Mouse (Mus musculus) adrenal gland, postnatal 25 days (tissue): ENCODE results near the gene Map4k5. TPM values are rescaled to one million over a fixed set of nuclear protein-coding genes. Genes with fewer than 3 reads are reported as not detected.

Experiments
- DNase-seq: peaks from one replicate; pipeline ENCODE4 v3.0.0; 2021; ENCODE audit warnings: mixed read lengths
- total RNA-seq: library from RNA; stranded (reverse); gene quantifications from 2 replicates; pipeline ENCODE4 v1.2.3, GENCODE M21; 2021

Gene Map4k5
- total RNA-seq, 1 experiment from 2014 or later = 37.4 TPM

DNA sequence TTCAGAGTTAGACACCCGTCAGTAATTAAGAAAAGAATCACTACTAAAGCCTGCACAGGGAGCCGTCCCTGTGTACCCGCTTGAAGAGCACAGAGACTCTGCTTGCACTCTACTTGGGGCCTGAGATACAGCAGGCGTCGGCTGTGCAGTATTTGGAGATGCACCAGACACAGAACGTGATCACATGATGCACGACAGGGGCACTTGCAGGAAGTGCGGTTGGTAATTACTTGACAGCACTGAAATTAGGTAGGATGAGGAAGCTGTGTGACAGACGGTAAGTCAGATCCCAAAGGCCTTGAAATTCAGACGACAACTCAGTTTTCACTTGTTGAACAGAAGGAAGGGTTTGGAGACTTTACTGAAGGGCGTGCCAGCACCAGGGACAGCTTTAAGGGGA is 54.6 kb downstream of the Map4k5 start:
- no peak for DNase-seq

GRCm38 (mm10) chr12:69833982-69834604 is 58.9 kb downstream of the Map4k5 start:
- peak; percentile 25 for DNase-seq

GRCm38 (mm10) chr12:69831239-69831910 is 61.6 kb downstream of the Map4k5 start:
- no peak for DNase-seq

GRCm38 (mm10) chr12:69828214-69828613 is 64.8 kb downstream of the Map4k5 start:
- no peak for DNase-seq

GRCm38 (mm10) chr12:69824881-69825597 is 68.0 kb downstream of the Map4k5 start:
- no peak for DNase-seq

DNA sequence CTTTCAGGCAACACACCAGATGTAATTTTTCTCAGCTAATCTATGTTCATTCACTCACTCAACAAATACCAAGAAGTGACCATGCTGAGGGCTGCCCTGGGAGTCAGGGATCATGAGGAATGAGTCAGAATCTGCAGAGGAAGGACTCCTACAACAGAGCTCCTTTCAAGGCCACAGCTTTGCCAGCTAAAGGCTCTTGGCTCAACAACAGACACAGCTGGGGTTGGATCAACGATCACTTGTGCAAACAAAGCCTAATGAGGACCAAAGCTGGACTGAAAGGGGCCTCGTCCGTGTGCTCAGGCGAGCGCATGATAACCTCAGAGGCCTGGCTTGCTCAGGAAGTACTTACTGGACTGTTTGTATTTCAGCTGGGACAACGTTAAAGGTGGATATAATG is 78.7 kb downstream of the Map4k5 start:
- peak; percentile 43 for DNase-seq

- no peak for DNase-seq
Measured at GRCm38 (mm10) chr12:69813596-69813995, 79.4 kb downstream of the Map4k5 start.

GRCm38 (mm10) chr12:69812986-69813385 is 80.0 kb downstream of the Map4k5 start:
- no peak for DNase-seq

- no peak for DNase-seq
Measured at GRCm38 (mm10) chr12:69811976-69812375, 81.0 kb downstream of the Map4k5 start.

GRCm38 (mm10) chr12:69809439-69809838 is 83.6 kb downstream of the Map4k5 start:
- no peak for DNase-seq

DNA sequence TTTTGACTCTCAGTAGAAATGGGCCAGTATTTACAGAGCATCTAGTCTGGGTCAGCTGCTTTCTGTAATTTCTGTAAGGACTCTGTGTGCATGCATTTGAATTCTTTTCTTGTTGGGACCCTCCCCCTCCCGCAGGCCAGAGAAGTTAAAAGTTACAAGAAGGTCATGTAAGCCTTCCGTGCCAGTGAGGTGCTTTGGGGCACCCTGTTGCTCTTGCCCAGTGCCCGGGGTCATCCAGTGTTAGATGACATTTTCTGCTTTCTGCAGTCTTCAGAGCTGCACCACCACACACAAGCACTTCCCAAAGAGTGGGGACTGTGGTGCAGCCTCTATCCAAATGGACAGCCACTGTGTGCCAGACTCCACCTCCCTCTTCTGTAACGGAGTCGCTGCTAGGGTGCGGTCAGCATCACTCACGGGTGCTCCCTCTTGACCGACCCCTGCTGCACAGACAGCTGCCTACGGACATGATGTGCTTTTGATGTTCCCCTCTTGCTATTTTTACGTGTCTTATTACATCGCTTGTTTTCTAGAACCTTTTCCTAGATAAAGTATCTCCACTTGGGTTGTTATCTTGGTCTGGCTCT is 85.5 kb downstream of the Map4k5 start:
- no peak for DNase-seq

GRCm38 (mm10) chr12:69805148-69805547 is 87.9 kb downstream of the Map4k5 start:
- no peak for DNase-seq

GRCm38 (mm10) chr12:69804393-69805070 is 88.5 kb downstream of the Map4k5 start:
- DNase-seq = no peak

GRCm38 (mm10) chr12:69803196-69803595 is 89.8 kb downstream of the Map4k5 start:
- DNase-seq = no peak

DNA sequence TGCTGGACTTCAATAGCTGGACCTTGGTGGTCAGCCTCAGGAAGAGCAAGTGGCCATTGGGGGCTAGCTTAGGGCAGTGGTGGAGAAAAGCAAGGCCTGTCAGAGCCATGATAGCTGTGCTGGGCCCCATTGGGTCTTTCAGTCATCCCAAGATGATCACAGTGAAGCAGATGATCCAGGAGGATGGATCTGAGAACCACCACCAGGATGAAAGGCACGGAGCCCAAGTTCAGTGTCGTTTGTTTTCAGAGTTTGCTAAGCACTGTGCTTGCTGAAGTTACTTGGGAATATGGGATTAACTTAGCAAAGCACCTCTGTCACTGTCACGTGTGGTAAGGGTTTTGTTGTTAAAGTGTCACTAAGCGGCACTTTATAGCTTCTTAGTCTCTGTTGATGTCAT is 92.4 kb downstream of the Map4k5 start:
- DNase-seq = no peak

GRCm38 (mm10) chr12:69796311-69796710 is 96.7 kb downstream of the Map4k5 start:
- no peak for DNase-seq

DNA sequence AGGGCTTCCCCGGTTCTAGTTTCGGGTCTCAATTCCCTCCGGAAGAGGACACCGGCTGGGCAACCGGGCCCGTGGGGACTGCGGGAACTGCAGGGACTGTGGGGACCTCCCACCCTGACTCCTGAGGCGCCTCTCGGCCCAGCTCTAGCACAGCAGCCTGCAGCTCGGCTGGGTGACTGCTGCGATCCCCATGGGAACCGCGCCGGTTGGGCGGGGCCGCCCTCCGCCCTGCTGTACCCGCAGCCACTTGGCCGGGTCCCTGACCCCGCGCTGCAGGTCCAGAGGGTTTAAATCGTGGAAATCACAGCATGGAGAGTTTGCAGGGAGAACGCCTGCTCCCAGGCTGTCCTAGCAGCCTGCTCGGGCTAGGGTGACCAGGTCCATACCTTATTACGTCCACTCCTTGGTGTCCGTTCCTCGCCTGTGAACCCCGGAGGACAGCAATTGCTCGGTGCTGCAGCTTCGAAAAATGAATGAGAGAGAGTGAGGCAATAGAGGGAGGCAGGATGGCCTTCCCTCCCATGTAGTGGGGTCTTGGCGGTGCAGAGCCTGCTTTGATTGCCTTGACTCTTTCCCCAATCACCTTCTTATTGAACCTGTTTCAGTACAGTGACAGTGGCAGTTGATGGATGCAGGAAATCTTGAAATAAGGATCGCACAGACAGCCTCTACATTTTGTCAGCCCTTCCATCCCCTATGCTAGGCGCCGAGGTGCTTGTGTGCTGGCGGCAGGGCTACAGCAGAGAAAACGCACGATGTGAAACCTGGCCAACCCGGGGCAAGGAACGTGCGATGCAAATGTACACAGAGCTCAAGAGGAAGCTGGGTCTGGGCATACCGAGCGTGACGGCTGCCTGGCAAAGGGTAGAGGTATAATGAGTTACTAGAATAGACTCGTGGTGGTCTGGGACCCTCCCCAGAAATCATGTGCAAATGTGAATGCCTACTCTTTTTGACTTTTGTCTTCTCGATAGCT is 102.2 kb downstream of the Map4k5 start, which contains the start of gene Cdkl1:
Gene Cdkl1 (minus strand): TSS at position 738 of the 976 bp plus-strand sequence.
- DNase-seq = peak; percentile 78

DNA sequence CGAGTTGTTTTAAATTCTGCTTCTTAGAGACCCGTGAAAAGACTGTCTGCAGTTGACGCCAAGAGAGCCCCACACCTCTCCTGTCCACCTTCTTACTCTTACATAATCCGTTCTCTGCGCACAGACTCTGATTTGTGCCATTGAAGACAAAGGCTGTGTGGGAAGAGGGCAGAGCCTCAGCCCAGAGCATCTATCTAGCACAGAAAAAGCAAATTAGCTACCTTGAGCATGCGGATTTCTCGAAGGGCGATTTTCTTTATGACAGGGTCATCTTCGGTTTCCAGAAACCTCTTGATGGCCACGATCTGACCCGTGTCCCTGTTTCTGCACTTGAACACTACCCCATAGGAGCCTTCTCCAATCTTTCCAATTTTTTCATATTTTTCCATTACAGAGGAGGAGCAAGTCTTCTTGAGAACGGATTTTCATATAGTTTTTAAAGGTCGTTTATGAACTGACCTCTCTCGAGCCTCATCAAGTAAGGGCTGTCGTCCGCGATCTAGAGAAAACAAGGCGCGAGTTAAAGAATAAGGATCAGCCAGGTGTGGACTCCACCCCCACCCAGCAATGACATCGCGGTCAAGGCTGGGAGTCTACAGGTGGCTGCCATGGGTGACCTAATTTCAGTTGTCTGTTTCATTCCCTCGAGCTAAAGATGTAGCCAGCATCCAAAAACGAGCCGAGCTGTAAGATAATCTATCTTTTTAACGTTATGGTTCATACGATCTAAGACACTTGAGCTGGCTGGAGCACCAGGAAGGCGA is 103.1 kb downstream of the Map4k5 start:
- DNase-seq = no peak

DNA sequence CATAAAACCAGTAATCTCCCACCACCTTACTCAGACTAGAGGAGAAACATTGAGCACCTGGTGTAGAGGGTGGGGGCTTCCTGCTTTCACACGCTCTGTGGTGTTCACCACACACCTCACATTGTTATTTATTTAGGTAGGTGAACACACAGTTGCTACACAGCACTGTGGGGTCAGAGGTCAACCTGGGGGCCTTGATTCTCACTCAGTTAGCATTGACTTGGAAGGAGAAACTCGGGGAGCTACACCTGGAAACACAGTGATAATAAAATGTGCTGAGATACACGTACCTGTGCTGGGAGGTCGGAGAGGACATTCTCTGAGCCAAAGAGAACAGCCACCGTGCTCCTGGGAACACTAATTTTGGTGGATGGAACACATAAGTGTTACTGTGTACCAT is 104.6 kb downstream of the Map4k5 start:
- DNase-seq = no peak

- DNase-seq = no peak
Measured at GRCm38 (mm10) chr12:69785471-69785870, 107.5 kb downstream of the Map4k5 start.
